Mouse (Mus musculus) midbrain, postnatal 0 days (tissue): ENCODE results near the gene Bag5. TPM values are rescaled to one million over a fixed set of nuclear protein-coding genes. Genes with fewer than 3 reads are reported as not detected.

Experiments
- ATAC-seq: fragments of 200-750 bp; cut with Nextera tagmentation; 2 replicates; pipeline ENCODE4 v1.8.0; 2017; ENCODE audit warnings: moderate number of reproducible peaks, mild to moderate bottlenecking, moderate TSS enrichment, moderate library complexity; ENCODE audit not compliant: low FRiP score
- DNase-seq: peaks from one replicate; pipeline ENCODE4 v3.0.0-alpha.2; 2015; ENCODE audit warnings: low spot score
- H3K27ac ChIP-seq: fragments of 300-500 bp; sonication (generic); 2 replicates; pipeline ENCODE4 v1.5.1; 2014; ENCODE audit warnings: low read depth, mild to moderate bottlenecking, low read length, mixed read lengths
- H3K27me3 ChIP-seq: fragments of 300-500 bp; sonication (generic); 2 replicates; pipeline ENCODE4 v1.6.1; 2014; ENCODE audit warnings: low read length, control low read depth, mixed read lengths; ENCODE audit not compliant: insufficient read depth
- H3K36me3 ChIP-seq: fragments of 300-500 bp; sonication (generic); 2 replicates; pipeline ENCODE4 v1.6.1; 2014; ENCODE audit warnings: low read length, control low read depth, mixed read lengths; ENCODE audit not compliant: insufficient read depth
- H3K4me1 ChIP-seq: fragments of 300-500 bp; sonication (generic); 2 replicates; pipeline ENCODE4 v1.6.1; 2014; ENCODE audit warnings: mild to moderate bottlenecking, control low read depth, antibody characterized with exemption, low read length, mixed read lengths; ENCODE audit not compliant: insufficient read depth
- H3K4me2 ChIP-seq: fragments of 300-500 bp; sonication (generic); 2 replicates; pipeline ENCODE4 v1.6.1; 2014; ENCODE audit warnings: low read depth, mild to moderate bottlenecking, low read length, mixed read lengths; ENCODE audit not compliant: poor library complexity, severe bottlenecking
- H3K4me3 ChIP-seq: fragments of 300-500 bp; sonication (generic); 2 replicates; pipeline ENCODE4 v1.5.1; 2014; ENCODE audit warnings: low read depth, mild to moderate bottlenecking, low read length, moderate library complexity
- H3K9ac ChIP-seq: fragments of 300-500 bp; sonication (generic); replicated peaks from 2 replicates; pipeline ENCODE4 v1.6.1; 2014; ENCODE audit warnings: mild to moderate bottlenecking, low read length, moderate library complexity, mixed read lengths; ENCODE audit not compliant: poor library complexity, severe bottlenecking
- H3K9me3 ChIP-seq: fragments of 300-500 bp; sonication (generic); 2 replicates; pipeline ENCODE4 v1.6.1; 2016; ENCODE audit warnings: low read length, control low read depth
- CTCF ChIP-seq: IDR thresholded peaks from 2 replicates; pipeline ENCODE4 v1.5.1; 2016; ENCODE audit warnings: antibody characterized with exemption, mild to moderate bottlenecking
- WGBS: fragments of 180-500 bp; shearing (Covaris S2); extraction: QIAGEN DNeasy Blood & Tissue Kit; methylation state at CpG from one replicate; pipeline ENCODE4 v1.1.7; 2014; 5-methylcytosine and 5-hydroxymethylcytosine counted together
- polyA plus RNA-seq: library from polyadenylated mRNA; unstranded; fragments of >200 nt; fragmentation: Nextera tagmentation; extraction: Ambion mirVana; gene quantifications from 2 replicates; pipeline ENCODE4 v1.2.1, GENCODE M21; 2015
- total RNA-seq: library from RNA; depleted of rRNA; stranded (reverse); fragments of >200 nt; gene quantifications from 2 replicates; pipeline ENCODE4 v1.2.3, GENCODE M21; 2014

The Bag5 gene
- total and polyA plus RNA-seq, 2 experiments from 2014 or later, result 28.7 to 70.8 TPM

- peak overlapping the region; percentile 76; the same call in 1 of the 2 replicates for H3K9ac ChIP-seq
- ATAC-seq (no peak), DNase-seq (no peak)
- peak overlapping the region; percentile 94 for H3K4me2 ChIP-seq
- no peaks in the 10 kb centered on the region for H3K9me3 ChIP-seq
- H3K27me3 ChIP-seq, result no peaks in the 10 kb centered on the region
- peak overlapping the region; percentile 82 for H3K4me3 ChIP-seq
- H3K36me3 ChIP-seq, result peaks cover 12% of the 10 kb centered on the region
- 65% methylated on average over 7 of the region's 7 CpGs for WGBS
- H3K27ac ChIP-seq, result no peak overlapping the region
- no peak for TF ChIP-seq CTCF
- peaks cover 12% of the 10 kb centered on the region; the same call in 1 of the 2 replicates for H3K4me1 ChIP-seq
Observed at GRCm38 (mm10) chr12:111678997-111679396, 34.1 kb downstream of the Bag5 start.

DNA sequence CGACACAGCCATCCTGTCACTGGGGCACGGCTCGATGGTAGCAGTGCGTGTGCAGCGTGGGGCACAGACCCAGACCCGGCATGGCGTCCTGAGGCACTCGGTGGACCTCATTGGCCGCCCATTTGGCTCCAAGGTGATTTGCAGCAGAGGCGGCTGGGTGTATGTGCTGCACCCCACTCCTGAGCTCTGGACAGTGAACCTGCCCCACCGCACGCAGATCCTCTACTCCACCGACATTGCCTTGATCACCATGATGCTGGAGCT, 34.5 kb downstream of the Bag5 start:
- Histone ChIP-seq H3K4me3 (peak overlapping the region; percentile 82), H3K9me3 (no peaks in the 10 kb centered on the region), H3K4me1 (peaks cover 12% of the 10 kb centered on the region; the same call in 1 of the 2 replicates), H3K36me3 (peaks cover 11% of the 10 kb centered on the region), H3K9ac (peak overlapping the region; percentile 76), H3K4me2 (peak overlapping the region; percentile 94), H3K27ac (no peak overlapping the region), H3K27me3 (no peaks in the 10 kb centered on the region)
- 9% methylated on average over 13 of the region's 13 CpGs for WGBS
- no peak for ATAC-seq
- TF ChIP-seq CTCF, result no peak
- DNase-seq, result no peak

DNA sequence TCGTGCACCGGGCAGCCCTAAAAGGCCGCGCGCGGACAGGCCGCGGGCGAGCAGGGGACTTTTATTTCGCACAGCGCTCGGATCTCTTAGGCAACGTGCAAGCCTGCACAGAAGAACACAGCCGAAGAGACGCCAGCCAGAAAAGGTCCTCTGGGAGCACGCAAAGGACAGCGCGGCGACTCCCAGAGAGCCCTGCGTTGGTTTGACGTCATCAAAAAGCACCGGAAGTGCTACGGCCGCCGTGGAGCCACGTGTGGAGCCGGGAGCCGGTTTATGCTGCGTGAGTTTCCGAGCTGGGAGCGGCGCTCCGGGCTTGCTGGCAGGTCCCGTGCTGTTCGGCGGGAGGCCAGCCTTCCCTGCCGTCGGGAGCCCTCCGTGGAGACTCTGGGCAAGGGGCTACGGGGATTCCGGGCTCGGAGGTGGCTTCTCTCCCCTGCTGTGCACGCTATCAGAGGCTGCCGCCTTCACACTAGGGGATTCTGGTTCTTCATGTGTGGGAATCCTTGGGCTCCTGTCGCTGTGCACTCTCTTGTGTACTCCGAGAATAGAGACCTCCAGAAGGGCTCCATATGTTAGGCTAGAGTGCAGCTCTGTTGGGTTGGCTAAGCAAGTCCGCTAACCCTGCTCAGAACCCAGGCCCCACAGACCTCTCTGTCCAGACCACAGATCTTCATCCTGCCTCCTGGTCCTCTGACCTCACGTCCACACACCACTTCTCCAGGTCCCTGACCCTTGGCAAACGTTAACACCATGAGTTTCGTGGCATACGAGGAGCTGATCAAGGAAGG, 35.0 kb downstream of the Bag5 start, which contains the start of gene Trmt61a:
TSS of gene Trmt61a (plus strand) at position 224 of the 788 bp plus-strand sequence.
- Histone ChIP-seq H3K27ac (peak within 1 kb of the TSS; percentile 91), H3K9me3 (no peaks in the 10 kb centered on the region), H3K4me1 (peaks cover 12% of the 10 kb centered on the region; the same call in 1 of the 2 replicates), H3K27me3 (no peaks in the 10 kb centered on the region), H3K4me3 (peak within 1 kb of the TSS; percentile 82), H3K9ac (peak within 1 kb of the TSS; percentile 76), H3K4me2 (peak within 1 kb of the TSS; percentile 94), H3K36me3 (peaks cover 11% of the 10 kb centered on the region)
- no peak for TF ChIP-seq CTCF
- under 1% methylated on average over 51 of the region's 51 CpGs for WGBS
- ATAC-seq (peak; percentile 89), DNase-seq (peak; percentile 98)

DNA sequence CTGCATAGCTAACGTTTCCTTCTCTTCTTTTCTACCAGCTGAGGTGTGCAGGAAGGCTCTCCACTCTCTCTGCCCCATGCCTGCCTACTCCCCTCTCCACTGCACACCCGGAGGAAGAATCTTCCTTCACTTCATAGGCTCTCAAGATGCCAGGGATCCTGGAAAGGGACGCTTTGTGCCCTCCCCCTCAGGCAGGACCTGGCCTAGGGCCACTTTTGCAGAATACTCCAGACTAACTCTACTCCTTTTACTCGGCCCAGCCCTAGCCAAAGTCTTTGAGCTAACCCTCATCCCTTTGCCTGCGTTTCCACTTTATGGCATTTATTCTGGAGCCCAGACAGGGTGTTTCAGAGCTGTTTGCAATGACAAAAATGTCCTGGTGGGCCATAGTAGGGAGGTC, 35.6 kb downstream of the Bag5 start:
- Histone ChIP-seq H3K36me3 (peaks cover 5% of the 10 kb centered on the region; the same call in 1 of the 2 replicates), H3K4me1 (peaks cover 18% of the 10 kb centered on the region; the same call in 1 of the 2 replicates), H3K4me2 (peak overlapping the region; percentile 94), H3K27ac (peak overlapping the region; percentile 91), H3K4me3 (peak overlapping the region; percentile 82), H3K9me3 (no peaks in the 10 kb centered on the region), H3K9ac (peak overlapping the region; percentile 76), H3K27me3 (no peaks in the 10 kb centered on the region)
- no peak for TF ChIP-seq CTCF
- ATAC-seq (peak; percentile 22), DNase-seq (peak; percentile 19)
- 8% methylated on average over 5 of the region's 5 CpGs for WGBS

GRCm38 (mm10) chr12:111675797-111676580, 37.1 kb downstream of the Bag5 start:
- Histone ChIP-seq H3K9ac (no peak overlapping the region), H3K4me2 (no peak overlapping the region), H3K4me1 (peaks cover 18% of the 10 kb centered on the region; the same call in 1 of the 2 replicates), H3K27me3 (no peaks in the 10 kb centered on the region), H3K9me3 (no peaks in the 10 kb centered on the region), H3K36me3 (no peaks in the 10 kb centered on the region), H3K27ac (no peak overlapping the region), H3K4me3 (no peak overlapping the region)
- no peak for DNase-seq
- no peak for TF ChIP-seq CTCF
- 84% methylated on average over 6 of the region's 6 CpGs for WGBS
- no peak for ATAC-seq
